Comparison of ENCODE assay signal across 28 mouse cellular contexts in genomic region chr2:154782361-154782760, GRCm38 (mm10). TPM values are rescaled to one million over a fixed set of nuclear protein-coding genes. Genes with fewer than 3 reads are reported as not detected.
DNase-seq lines count a peak whose midpoint lies in the region; TF ChIP-seq lines count a peak whose summit lies in the region.
"Had no signal": no experiment of that assay in that cellular context is flagged by ENCODE, and none has a peak within 500 bp of the region (broad histone marks: within the 10 kb centered on the region; RNA-seq: fewer than 3 reads in every experiment).

No protein-coding gene starts in this region.

- no peaks in the 10 kb centered on the region for H3K27me3 ChIP-seq in kidney, adult 2 months (replicated peaks; ENCODE audit: control insufficient read depth, insufficient read depth, low read length)
- H3K27me3 ChIP-seq: CH12.LX; embryonic facial prominence, embryonic 15.5 days; heart, embryonic 15.5 days; hindbrain, embryonic 12.5 days; intestine, embryonic 15.5 days; Patski had no signal

- no peaks in the 10 kb centered on the region; the same call in 1 of the 2 replicates for H3K4me1 ChIP-seq in kidney, adult 2 months (ENCODE audit: control insufficient read depth, insufficient read depth, low read length)
- H3K4me1 ChIP-seq: heart, embryonic 15.5 days; intestine, embryonic 15.5 days had no signal

- H3K4me3 ChIP-seq in kidney, adult 2 months (ENCODE audit: insufficient read depth, low read depth, low read length), result no peak overlapping the region
- H3K4me3 ChIP-seq: embryonic facial prominence, embryonic 15.5 days; erythroblast, embryonic 14.5 days; forebrain, embryonic 10.5 days; heart, adult 2 months; heart, embryonic 15.5 days; hindbrain, embryonic 12.5 days; intestine, embryonic 15.5 days had no signal

- no peak overlapping the region for H3K27ac ChIP-seq in kidney, adult 2 months (ENCODE audit: insufficient read depth, low read depth, low read length)
- H3K27ac ChIP-seq: embryonic facial prominence, embryonic 15.5 days; heart, adult 2 months; heart, embryonic 15.5 days; hindbrain, embryonic 12.5 days; intestine, embryonic 15.5 days had no signal

- no peak for TF ChIP-seq POLR2A in kidney, adult 2 months (IDR thresholded peaks at IDR 0.05; ENCODE audit: low read depth, low read length)

- intact Hi-C loops in heart, postnatal 14 days (cut with DNase I), result no loop called here

- no peak for TF ChIP-seq CTCF in kidney, adult 2 months (conservative IDR thresholded peaks at IDR 0.05; ENCODE audit: insufficient read depth, insufficient read length, low read depth, low read length)

- no peaks in the 10 kb centered on the region for H3K36me3 ChIP-seq in kidney, adult 2 months (ENCODE audit: control insufficient read depth, insufficient read depth, low read length)
- H3K36me3 ChIP-seq: embryonic facial prominence, embryonic 15.5 days; forebrain, embryonic 10.5 days; heart, embryonic 15.5 days; hindbrain, embryonic 12.5 days; intestine, embryonic 15.5 days had no signal

- peak; percentile 40 to 52 for DNase-seq in cerebellum, postnatal 10 days
- DNase-seq in cerebellum, adult 8-10 months, result no peak
- DNase-seq in heart, adult 11 months, result peak; percentile 39
- DNase-seq in heart, postnatal 14 days, result no peak
- DNase-seq in kidney, adult 2 months, result peak; percentile 36
- no peak for DNase-seq in kidney, postnatal 14 days
- no peak for DNase-seq in yolk sac, embryonic 10.5 days (ENCODE audit: low spot score)
- DNase-seq: adrenal gland, postnatal 14 days; embryo, embryonic 11 days; heart, adult 2 months; kidney, adult 9 months had no signal

- WGBS in kidney, adult 2 months, result 55% methylated on average over 4 of the region's 4 CpGs

RNA-seq across cellular contexts. Expression of gene Raly, which starts 8.5 kb away (rescaled TPM):
- total RNA-seq in heart, postnatal 14 days (2021), result 100 to 1,000 TPM; 119 to 131 TPM
- 152 and 163 TPM in 2 replicates for polyA plus RNA-seq in kidney, adult 2 months (2012; rRNA removed)

RNA-seq across cellular contexts. Expression of gene a, which starts 8.8 kb away (rescaled TPM):
- not detected for total RNA-seq in heart, postnatal 14 days (2021)
- polyA plus RNA-seq in kidney, adult 2 months (2012; rRNA removed), result not detected in 2 replicates
- total RNA-seq: adrenal gland, adult 18-20 months; adrenal gland, postnatal 14 days; common myeloid progenitor, adult 5-6 weeks; gastrocnemius, adult 8-10 months; gastrocnemius, postnatal 4 days; heart, adult 2 months; heart, postnatal 25 days had no signal
- polyA plus RNA-seq: activated CD4-positive, CD25-positive, alpha-beta regulatory T cell, adult 4 months; erythroblast, embryonic 14.5 days; heart, adult 2 months; Patski had no signal

RNA-seq across cellular contexts. Expression of gene Gm14214, which starts 12.5 kb away (rescaled TPM):
- total RNA-seq in heart, postnatal 14 days (2021), result not detected
- not detected in 2 replicates for polyA plus RNA-seq in kidney, adult 2 months (2012; rRNA removed)
- total RNA-seq: adrenal gland, adult 18-20 months; adrenal gland, postnatal 14 days; CH12.LX; common myeloid progenitor, adult 5-6 weeks; gastrocnemius, adult 8-10 months; gastrocnemius, postnatal 4 days; heart, adult 2 months; heart, postnatal 25 days had no signal
- polyA plus RNA-seq: embryonic facial prominence, embryonic 11.5 days; embryonic facial prominence, embryonic 15.5 days; erythroblast, embryonic 14.5 days; forebrain, embryonic 10.5 days; forebrain, embryonic 14.5 days; heart, adult 2 months; heart, embryonic 11.5 days; heart, embryonic 15.5 days; hindbrain, embryonic 12.5 days; intestine, embryonic 15.5 days; Patski had no signal

Comparison
In these comparisons a context has a peak if more than half of its experiments do, and no peak if none do; other contexts are left out.
1. DNase-seq: peak in cerebellum, postnatal 10 days (2 of 2), heart, adult 11 months (single experiment) and kidney, adult 2 months (single experiment); none in cerebellum, adult 8-10 months (single experiment), heart, postnatal 14 days (0 of 2), kidney, postnatal 14 days (single experiment) and yolk sac, embryonic 10.5 days (single experiment).